Mouse (Mus musculus): ENCODE results near the gene Vmn1r207-ps.
"Not testable (repeated sequence)": the region's sequence is repeated elsewhere in the genome, so short reads cannot be mapped to it uniquely, and the experiment has no call there.

Vmn1r207-ps gene

GRCm38 (mm10) chr13:22729529-22729928, at the start of gene Vmn1r207-ps:
Vmn1r207-ps (minus strand) TSS chr13:22729629.
- not testable (repeated sequence) for DNase-seq (ENCODE audit: low spot score)

- not testable (repeated sequence) for DNase-seq (ENCODE audit: low spot score)
These were observed 47.9 kb upstream of the Vmn1r207-ps start, which contains the start of gene Vmn1r208 for GRCm38 (mm10) chr13:22777300-22777699. Vmn1r208 (minus strand) TSS chr13:22777400.

GRCm38 (mm10) chr13:22771592-22771991, 42.2 kb upstream of the Vmn1r207-ps start:
- not testable (repeated sequence) for DNase-seq (ENCODE audit: low spot score)

GRCm38 (mm10) chr13:22747524-22747923, 18.1 kb upstream of the Vmn1r207-ps start:
- DNase-seq (ENCODE audit: low spot score), result no peak

GRCm38 (mm10) chr13:22706947-22707346, 22.5 kb downstream of the Vmn1r207-ps start:
- not testable (repeated sequence) for DNase-seq (ENCODE audit: low spot score)

- not testable (repeated sequence) for DNase-seq (ENCODE audit: low spot score)
These were observed 26.5 kb downstream of the Vmn1r207-ps start for GRCm38 (mm10) chr13:22702951-22703350.

Data from urinary bladder, postnatal 25 days (tissue).